Mouse (Mus musculus) forebrain, embryonic 11.5 days (tissue): ENCODE measurements around the gene Ppp1r8. TPM values are rescaled to one million over a fixed set of nuclear protein-coding genes. Genes with fewer than 3 reads are reported as not detected.
"Not testable (repeated sequence)": the region's sequence is repeated elsewhere in the genome, so short reads cannot be mapped to it uniquely, and the experiment has no call there.

Source experiments
- ATAC-seq: fragments of 200-750 bp; cut with Nextera tagmentation; replicated peaks from 2 replicates; pipeline ENCODE4 v1.8.0; 2017; ENCODE audit warnings: moderate TSS enrichment; ENCODE audit not compliant: low FRiP score
- DNase-seq: peaks from one replicate; pipeline ENCODE4 v3.0.0-alpha.2; 2017; ENCODE audit warnings: low spot score
- H3K27ac ChIP-seq: fragments of 300-500 bp; sonication (generic); 2 replicates; pipeline ENCODE4 v1.5.1; 2014; ENCODE audit warnings: low read depth, low read length
- H3K27me3 ChIP-seq: fragments of 300-500 bp; sonication (generic); 2 replicates; pipeline ENCODE4 v1.6.1; 2014; ENCODE audit warnings: mild to moderate bottlenecking, low read length, mixed read lengths; ENCODE audit not compliant: control insufficient read depth, insufficient read depth
- H3K36me3 ChIP-seq: fragments of 300-500 bp; sonication (generic); 2 replicates; pipeline ENCODE4 v1.6.1; 2014; ENCODE audit warnings: mild to moderate bottlenecking, low read length, moderate library complexity, mixed read lengths; ENCODE audit not compliant: control insufficient read depth, insufficient read depth
- H3K4me1 ChIP-seq: fragments of 300-500 bp; sonication (generic); replicated peaks from 2 replicates; pipeline ENCODE4 v1.6.1; 2014; ENCODE audit warnings: low read length, mixed read lengths; ENCODE audit not compliant: control insufficient read depth, insufficient read depth
- H3K4me2 ChIP-seq: fragments of 300-500 bp; sonication (generic); 2 replicates; pipeline ENCODE4 v1.6.1; 2014; ENCODE audit warnings: low read depth, mild to moderate bottlenecking, low read length, moderate library complexity, mixed read lengths; ENCODE audit not compliant: severe bottlenecking
- H3K4me3 ChIP-seq: fragments of 300-500 bp; sonication (generic); 2 replicates; pipeline ENCODE4 v1.5.1; 2014; ENCODE audit warnings: low read depth, low read length
- H3K9ac ChIP-seq: fragments of 300-500 bp; sonication (generic); 2 replicates; pipeline ENCODE4 v1.6.1; 2014; ENCODE audit warnings: low read length
- H3K9me3 ChIP-seq: fragments of 300-500 bp; sonication (generic); 2 replicates; pipeline ENCODE4 v1.6.1; 2016; ENCODE audit warnings: low read length, mixed read lengths; ENCODE audit not compliant: control insufficient read depth
- WGBS: fragments of 180-500 bp; shearing (Covaris S2); extraction: QIAGEN DNeasy Blood & Tissue Kit; methylation state at CpG from one replicate; pipeline ENCODE4 v1.1.7; 2014; 5-methylcytosine and 5-hydroxymethylcytosine counted together
- polyA plus RNA-seq: library from polyadenylated mRNA; unstranded; fragments of >200 nt; fragmentation: Nextera tagmentation; extraction: Ambion mirVana; gene quantifications from 2 replicates; pipeline ENCODE4 v1.2.1, GENCODE M21; 2014

Ppp1r8 gene
- polyA plus RNA-seq, 1 experiment from 2014 or later: 69.6 TPM

- Histone ChIP-seq H3K9ac (peak within 1 kb of the TSS; percentile 14), H3K27ac (no peak within 1 kb of the TSS), H3K4me3 (peak within 1 kb of the TSS; percentile 19; the same call in 1 of the 2 replicates)
Measured at GRCm38 (mm10) chr4:132796196-132796886, 46.6 kb downstream of the Ppp1r8 start, which contains the start of gene Themis2. Gene Themis2, minus strand, starts transcription at chr4:132796387.

GRCm38 (mm10) chr4:132795171-132795570 is 47.8 kb downstream of the Ppp1r8 start:
- H3K27ac ChIP-seq: no peak overlapping the region
- H3K27me3 ChIP-seq: peaks cover 3% of the 10 kb centered on the region; the same call in 1 of the 2 replicates
- WGBS: 55% methylated on average over 7 of the region's 7 CpGs
- no peak for DNase-seq
- H3K9me3 ChIP-seq: no peaks in the 10 kb centered on the region
- H3K4me2 ChIP-seq: no peak overlapping the region
- no peak overlapping the region for H3K9ac ChIP-seq
- no peaks in the 10 kb centered on the region for H3K36me3 ChIP-seq
- peaks cover 5% of the 10 kb centered on the region; the same call in 1 of the 2 replicates for H3K4me1 ChIP-seq
- no peak for ATAC-seq
- H3K4me3 ChIP-seq: no peak overlapping the region

More at GRCm38 (mm10) chr4:132796196-132796886, 46.6 kb downstream of the Ppp1r8 start, which contains the start of gene Themis2:
- no peaks in the 10 kb centered on the region for H3K9me3 ChIP-seq
- DNase-seq (peak; percentile 82), ATAC-seq (no peak; the same call in 1 of the 2 replicates)
- peak within 1 kb of the TSS; percentile 50 for H3K4me2 ChIP-seq
- H3K36me3 ChIP-seq: no peaks in the 10 kb centered on the region
- H3K4me1 ChIP-seq: peaks cover 5% of the 10 kb centered on the region; the same call in 1 of the 2 replicates
- WGBS: 4% methylated on average over 21 of the region's 21 CpGs
- H3K27me3 ChIP-seq: peaks cover 3% of the 10 kb centered on the region; the same call in 1 of the 2 replicates

GRCm38 (mm10) chr4:132794760-132795159 is 48.2 kb downstream of the Ppp1r8 start:
- no peaks in the 10 kb centered on the region for H3K36me3 ChIP-seq
- DNase-seq (no peak), ATAC-seq (no peak)
- no peak overlapping the region for H3K27ac ChIP-seq
- H3K4me2 ChIP-seq: no peak overlapping the region
- H3K9me3 ChIP-seq: no peaks in the 10 kb centered on the region
- peaks cover 5% of the 10 kb centered on the region; the same call in 1 of the 2 replicates for H3K4me1 ChIP-seq
- WGBS: 78% methylated on average over 8 of the region's 8 CpGs
- H3K4me3 ChIP-seq: no peak overlapping the region
- H3K9ac ChIP-seq: no peak overlapping the region
- H3K27me3 ChIP-seq: peaks cover 3% of the 10 kb centered on the region; the same call in 1 of the 2 replicates

- Histone ChIP-seq H3K27ac (no peak overlapping the region), H3K4me3 (no peak overlapping the region), H3K4me2 (no peak overlapping the region), H3K4me1 (peaks cover 5% of the 10 kb centered on the region; the same call in 1 of the 2 replicates), H3K36me3 (no peaks in the 10 kb centered on the region), H3K9me3 (no peaks in the 10 kb centered on the region), H3K9ac (no peak overlapping the region), H3K27me3 (peaks cover 3% of the 10 kb centered on the region; the same call in 1 of the 2 replicates)
- 85% methylated on average over 9 of the region's 9 CpGs for WGBS
- ATAC-seq (no peak), DNase-seq (no peak)
Measured at GRCm38 (mm10) chr4:132794028-132794427, 48.9 kb downstream of the Ppp1r8 start.

- H3K36me3 ChIP-seq, DNase-seq, H3K4me3 ChIP-seq, H3K4me1 ChIP-seq, H3K9me3 ChIP-seq, H3K27me3 ChIP-seq, H3K9ac ChIP-seq, H3K4me2 ChIP-seq, ATAC-seq, H3K27ac ChIP-seq: not testable (repeated sequence)
- WGBS: 90% methylated on average over 8 of the region's 9 CpGs
Measured at GRCm38 (mm10) chr4:132793322-132794004, 49.5 kb downstream of the Ppp1r8 start.

- Histone ChIP-seq H3K27me3 (peaks cover under 1% of the 10 kb centered on the region; the same call in 1 of the 2 replicates), H3K9ac (no peak overlapping the region), H3K9me3 (no peaks in the 10 kb centered on the region), H3K4me2 (no peak overlapping the region), H3K4me1 (no peaks in the 10 kb centered on the region), H3K4me3 (no peak overlapping the region), H3K27ac (no peak overlapping the region), H3K36me3 (no peaks in the 10 kb centered on the region)
- DNase-seq (no peak), ATAC-seq (no peak)
- 92% methylated on average over 8 of the region's 8 CpGs for WGBS
Measured at GRCm38 (mm10) chr4:132789731-132790130, 53.2 kb downstream of the Ppp1r8 start.

- no peak overlapping the region for H3K4me2 ChIP-seq
- WGBS: 93% methylated on average over 13 of the region's 13 CpGs
- H3K9ac ChIP-seq: no peak overlapping the region
- no peaks in the 10 kb centered on the region for H3K4me1 ChIP-seq
- no peaks in the 10 kb centered on the region for H3K27me3 ChIP-seq
- H3K36me3 ChIP-seq: no peaks in the 10 kb centered on the region
- ATAC-seq (no peak), DNase-seq (no peak)
- no peak overlapping the region for H3K4me3 ChIP-seq
- H3K9me3 ChIP-seq: no peaks in the 10 kb centered on the region
- H3K27ac ChIP-seq: no peak overlapping the region
Measured at GRCm38 (mm10) chr4:132785228-132785627, 57.7 kb downstream of the Ppp1r8 start.

GRCm38 (mm10) chr4:132783732-132784131 is 59.2 kb downstream of the Ppp1r8 start:
- Histone ChIP-seq H3K9me3 (no peaks in the 10 kb centered on the region), H3K36me3 (no peaks in the 10 kb centered on the region; the same call in none of the 2 replicates), H3K4me2 (no peak overlapping the region), H3K9ac (no peak overlapping the region), H3K27ac (no peak overlapping the region), H3K27me3 (no peaks in the 10 kb centered on the region), H3K4me3 (no peak overlapping the region), H3K4me1 (no peaks in the 10 kb centered on the region)
- DNase-seq (no peak), ATAC-seq (no peak)
- 89% methylated on average over 2 of the region's 2 CpGs for WGBS
